Mouse (Mus musculus) forebrain, embryonic 16.5 days (tissue): ENCODE results near the gene Pabpc4. TPM values are rescaled to one million over a fixed set of nuclear protein-coding genes. Genes with fewer than 3 reads are reported as not detected.
"Not testable (repeated sequence)": the region's sequence is repeated elsewhere in the genome, so short reads cannot be mapped to it uniquely, and the experiment has no call there.

Source experiments
- ATAC-seq: fragments of 200-750 bp; cut with Nextera tagmentation; 2 replicates; pipeline ENCODE4 v1.8.0; 2017; ENCODE audit warnings: mild to moderate bottlenecking, moderate library complexity
- H3K27ac ChIP-seq: fragments of 300-500 bp; sonication (generic); 2 replicates; pipeline ENCODE4 v1.5.1; 2014; ENCODE audit warnings: low read length, control low read depth
- H3K27me3 ChIP-seq: fragments of 300-500 bp; sonication (generic); replicated peaks from 2 replicates; pipeline ENCODE4 v1.6.1; 2014; ENCODE audit warnings: low read length; ENCODE audit not compliant: control insufficient read depth, insufficient read depth
- H3K36me3 ChIP-seq: fragments of 300-500 bp; sonication (generic); 2 replicates; pipeline ENCODE4 v1.6.1; 2014; ENCODE audit not compliant: control insufficient read depth, insufficient read depth
- H3K4me1 ChIP-seq: fragments of 300-500 bp; sonication (generic); replicated peaks from 2 replicates; pipeline ENCODE4 v1.6.1; 2014; ENCODE audit warnings: low read length; ENCODE audit not compliant: control insufficient read depth, insufficient read depth
- H3K4me2 ChIP-seq: fragments of 300-500 bp; sonication (generic); 2 replicates; pipeline ENCODE4 v1.6.1; 2014; ENCODE audit warnings: mild to moderate bottlenecking, low read length, control low read depth
- H3K4me3 ChIP-seq: fragments of 300-500 bp; sonication (generic); replicated peaks from 2 replicates; pipeline ENCODE4 v1.5.1; 2014; ENCODE audit warnings: mild to moderate bottlenecking, low read length, control low read depth
- H3K9ac ChIP-seq: fragments of 300-500 bp; sonication (generic); replicated peaks from 2 replicates; pipeline ENCODE4 v1.6.1; 2014; ENCODE audit warnings: low read depth, low read length, control low read depth
- H3K9me3 ChIP-seq: fragments of 300-500 bp; sonication (generic); 2 replicates; pipeline ENCODE4 v1.6.1; 2016; ENCODE audit warnings: low read length; ENCODE audit not compliant: control insufficient read depth
- WGBS: fragments of 180-500 bp; shearing (Covaris S2); extraction: QIAGEN DNeasy Blood & Tissue Kit; methylation state at CpG from one replicate; pipeline ENCODE4 v1.1.7; 2014; 5-methylcytosine and 5-hydroxymethylcytosine counted together
- polyA plus RNA-seq: library from polyadenylated mRNA; unstranded; fragments of >200 nt; fragmentation: Nextera tagmentation; extraction: Ambion mirVana; gene quantifications from 2 replicates; pipeline ENCODE4 v1.2.1, GENCODE M21; 2015

Pabpc4 gene
- polyA plus RNA-seq, 1 experiment from 2014 or later: 34.5 TPM

GRCm38 (mm10) chr4:123282500-123282899 lies 20.3 kb downstream of the Pabpc4 start:
- ATAC-seq: peak; percentile 89
- Histone ChIP-seq H3K4me2 (peak overlapping the region; percentile 81), H3K9ac (peak overlapping the region; percentile 71), H3K4me3 (peak overlapping the region; percentile 68), H3K4me1 (peaks cover 25% of the 10 kb centered on the region), H3K27ac (no peak overlapping the region), H3K36me3 (0 out of 2 replicates have a peak, but pooled peaks cover 3% of the 10 kb centered on the region), H3K9me3 (no peaks in the 10 kb centered on the region), H3K27me3 (no peaks in the 10 kb centered on the region)
- under 1% methylated on average over 25 of the region's 25 CpGs for WGBS

- H3K27ac ChIP-seq, H3K9me3 ChIP-seq, H3K36me3 ChIP-seq, H3K27me3 ChIP-seq: not testable (repeated sequence)
- peak; percentile 71 for ATAC-seq
- Histone ChIP-seq H3K9ac (peak overlapping the region; percentile 71), H3K4me3 (peak overlapping the region; percentile 68), H3K4me1 (peaks cover 25% of the 10 kb centered on the region), H3K4me2 (peak overlapping the region; percentile 81)
- WGBS: under 1% methylated on average over 44 of the region's 55 CpGs
Observed at GRCm38 (mm10) chr4:123282915-123283674, 20.9 kb downstream of the Pabpc4 start.

GRCm38 (mm10) chr4:123283675-123284064 lies 21.5 kb downstream of the Pabpc4 start:
- Histone ChIP-seq H3K4me1 (peaks cover 25% of the 10 kb centered on the region), H3K4me2 (peak overlapping the region; percentile 81), H3K4me3 (peak overlapping the region; percentile 68), H3K9ac (peak overlapping the region; percentile 71)
- ATAC-seq: 0 out of 2 replicates have a peak, but pooled peaks have one; percentile 2
- not testable (repeated sequence) for H3K9me3 ChIP-seq, H3K27ac ChIP-seq, H3K27me3 ChIP-seq, H3K36me3 ChIP-seq
- WGBS: 2% methylated on average over 9 of the region's 15 CpGs

- ATAC-seq: no peak
- Histone ChIP-seq H3K4me1 (peaks cover 25% of the 10 kb centered on the region), H3K9ac (no peak overlapping the region), H3K4me2 (peak overlapping the region; percentile 81), H3K9me3 (no peaks in the 10 kb centered on the region), H3K27ac (no peak overlapping the region), H3K27me3 (no peaks in the 10 kb centered on the region), H3K36me3 (peaks cover 9% of the 10 kb centered on the region; the same call in 1 of the 2 replicates), H3K4me3 (peak overlapping the region; percentile 68)
- WGBS: 82% methylated on average over 6 of the region's 6 CpGs
Observed at GRCm38 (mm10) chr4:123284731-123285624, 22.8 kb downstream of the Pabpc4 start.

GRCm38 (mm10) chr4:123286790-123287189 lies 24.6 kb downstream of the Pabpc4 start:
- Histone ChIP-seq H3K4me3 (no peak overlapping the region), H3K4me1 (peaks cover 25% of the 10 kb centered on the region), H3K4me2 (no peak overlapping the region), H3K9me3 (no peaks in the 10 kb centered on the region), H3K36me3 (peaks cover 19% of the 10 kb centered on the region; the same call in 1 of the 2 replicates), H3K27me3 (no peaks in the 10 kb centered on the region), H3K27ac (no peak overlapping the region), H3K9ac (no peak overlapping the region)
- no peak for ATAC-seq
- 98% methylated on average over 2 of the region's 2 CpGs for WGBS

- Histone ChIP-seq H3K4me3 (no peak overlapping the region), H3K9ac (no peak overlapping the region), H3K4me2 (no peak overlapping the region), H3K27me3 (no peaks in the 10 kb centered on the region), H3K36me3 (peaks cover 33% of the 10 kb centered on the region), H3K9me3 (no peaks in the 10 kb centered on the region), H3K4me1 (peaks cover 21% of the 10 kb centered on the region), H3K27ac (no peak overlapping the region)
- ATAC-seq: no peak
- WGBS: 93% methylated on average over 12 of the region's 12 CpGs
Observed at GRCm38 (mm10) chr4:123289038-123289437, 26.9 kb downstream of the Pabpc4 start.

- Histone ChIP-seq H3K4me1 (no peaks in the 10 kb centered on the region), H3K9ac (no peak overlapping the region), H3K4me3 (no peak overlapping the region), H3K27me3 (no peaks in the 10 kb centered on the region), H3K9me3 (no peaks in the 10 kb centered on the region), H3K4me2 (no peak overlapping the region), H3K27ac (no peak overlapping the region), H3K36me3 (peaks cover 46% of the 10 kb centered on the region)
- WGBS: 87% methylated on average over 3 of the region's 3 CpGs
- no peak for ATAC-seq
Observed at GRCm38 (mm10) chr4:123292390-123292789, 30.2 kb downstream of the Pabpc4 start.

GRCm38 (mm10) chr4:123292989-123293388 lies 30.8 kb downstream of the Pabpc4 start:
- Histone ChIP-seq H3K36me3 (peaks cover 46% of the 10 kb centered on the region), H3K9me3 (no peaks in the 10 kb centered on the region), H3K4me3 (no peak overlapping the region), H3K4me2 (no peak overlapping the region), H3K27me3 (no peaks in the 10 kb centered on the region), H3K4me1 (no peaks in the 10 kb centered on the region), H3K27ac (no peak overlapping the region), H3K9ac (no peak overlapping the region)
- 93% methylated on average over 7 of the region's 7 CpGs for WGBS
- ATAC-seq: no peak
